Mouse (Mus musculus) inflammation-experienced regulatory T-cells (primary cell): Measurements from ENCODE around the gene Ube2q1. TPM values are rescaled to one million over a fixed set of nuclear protein-coding genes. Genes with fewer than 3 reads are reported as not detected.

Source experiments
- polyA plus RNA-seq, 2 experiments: library from polyadenylated mRNA; unstranded; fragments of 100-300 nt; shearing (Covaris generic); gene quantifications; one replicate each; pipeline ENCODE4 v1.2.1; 2017

The Ube2q1 gene
- 10 to 100 TPM; 78.5 to 79.8 TPM for polyA plus RNA-seq

GRCm38 (mm10) chr3:89772968-89773709, at the start of gene Ube2q1:
TSS of gene Ube2q1 (plus strand) at chr3:89773616.

GRCm38 (mm10) chr3:89764119-89764724, 9.2 kb upstream of the Ube2q1 start, which contains the start of gene Chrnb2:
TSS of gene Chrnb2 (minus strand) at chr3:89764632.

GRCm38 (mm10) chr3:89830815-89831591, 57.6 kb downstream of the Ube2q1 start, which contains the start of gene She:
TSS of gene She (plus strand) at chr3:89831370.

Other genes with a start within 250 kb of the Ube2q1 start
- 100 to 1,000 TPM in 1 of 2 experiments, 10 to 100 TPM in 1; 94.9 to 105 TPM for gene Adar, start 58.6 kb upstream of the Ube2q1 start, polyA plus RNA-seq
- 1 to 10 TPM; 1.3 to 2.6 TPM for gene Chrnb2, start 9.0 kb upstream of the Ube2q1 start, polyA plus RNA-seq
- gene She, start 57.8 kb downstream of the Ube2q1 start, polyA plus RNA-seq = 10 to 100 TPM in 1 of 2 experiments, 1 to 10 TPM in 1; 9.6 to 12.3 TPM
- 10 to 100 TPM; 42.8 to 65.2 TPM for gene Il6ra, start 139.6 kb downstream of the Ube2q1 start, polyA plus RNA-seq
- gene Atp8b2, start 189.9 kb downstream of the Ube2q1 start, polyA plus RNA-seq = 100 to 1,000 TPM; 103 to 105 TPM
- 10 to 100 TPM; 97.9 to 98.2 TPM for gene Hax1, start 225.2 kb downstream of the Ube2q1 start, polyA plus RNA-seq